Mouse (Mus musculus) mature B cell (primary cell): ENCODE data around the gene Polr1c.

Experiments
- in situ Hi-C: fragments of 300-500 bp; cut with MboI; formaldehyde crosslinking; loops from 2 replicates; pipeline ENCODE4 v1.14.3; 2019

Gene Polr1c

GRCm38 (mm10) chr17:46265918-46266618 is 18.2 kb upstream of the Polr1c start:
- in situ Hi-C loops = loop anchor here (5.0 kb wide), 1 partner anchor 141 kb away; no protein-coding TSS in a partner anchor

DNA sequence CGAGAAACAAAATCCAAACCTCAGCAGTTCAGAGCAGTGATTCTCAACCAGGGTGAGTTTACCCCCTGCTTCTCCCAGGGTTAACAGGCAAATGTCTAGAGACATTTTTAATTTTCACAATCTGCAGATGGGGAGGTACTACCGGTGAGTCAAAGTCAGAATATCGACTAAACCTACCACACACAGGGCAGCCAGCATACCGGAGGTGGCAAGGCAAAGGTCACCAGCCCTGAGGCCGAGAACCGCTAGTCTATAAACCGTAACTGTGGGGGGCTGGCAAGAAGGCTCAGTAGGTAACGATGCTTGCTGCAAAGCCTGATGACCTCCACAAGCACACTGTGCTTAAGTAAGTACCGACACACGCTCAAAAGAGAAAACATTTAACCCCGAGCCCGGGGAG is 17.6 kb upstream of the Polr1c start:
- in situ Hi-C loops = loop anchor here (5.0 kb wide), 1 partner anchor 142 kb away; no protein-coding TSS in a partner anchor

DNA sequence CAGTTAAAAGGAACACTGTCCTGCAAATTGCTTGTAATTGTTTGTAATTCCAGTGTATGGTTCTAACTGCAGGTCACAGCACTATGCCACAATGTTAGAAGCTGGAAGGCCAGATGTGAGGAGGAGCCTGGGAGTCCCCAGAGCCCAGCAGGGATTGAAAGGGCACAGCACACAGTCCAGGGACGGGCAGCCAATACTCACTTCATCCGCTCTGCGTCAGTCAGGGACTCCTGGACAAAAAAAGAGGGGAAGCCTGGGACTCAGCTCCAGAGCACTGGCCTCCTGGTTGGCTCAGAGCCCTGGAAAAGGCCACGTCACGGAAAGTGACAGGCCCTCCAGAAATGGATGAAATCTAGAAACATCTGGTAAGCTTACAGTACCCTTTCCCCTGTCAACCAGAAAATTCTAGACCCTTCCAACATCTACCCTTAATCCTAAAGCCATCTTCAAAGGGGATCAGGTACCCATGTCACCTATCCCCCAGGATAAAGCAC is 14.4 kb upstream of the Polr1c start:
- in situ Hi-C loops = no loop called here

- in situ Hi-C loops = no loop called here
Observed at GRCm38 (mm10) chr17:46259675-46260074, 11.8 kb upstream of the Polr1c start.

- in situ Hi-C loops = no loop called here
Observed at GRCm38 (mm10) chr17:46258279-46259053, 10.6 kb upstream of the Polr1c start.

GRCm38 (mm10) chr17:46255147-46255546 is 7.3 kb upstream of the Polr1c start:
- in situ Hi-C loops = no loop called here

- in situ Hi-C loops = no loop called here
Observed at GRCm38 (mm10) chr17:46254106-46254505, 6.3 kb upstream of the Polr1c start.

- in situ Hi-C loops = no loop called here
Observed at GRCm38 (mm10) chr17:46253452-46254084, 5.7 kb upstream of the Polr1c start, which contains the start of gene Lrrc73. TSS of gene Lrrc73 (plus strand) at chr17:46253531.

DNA sequence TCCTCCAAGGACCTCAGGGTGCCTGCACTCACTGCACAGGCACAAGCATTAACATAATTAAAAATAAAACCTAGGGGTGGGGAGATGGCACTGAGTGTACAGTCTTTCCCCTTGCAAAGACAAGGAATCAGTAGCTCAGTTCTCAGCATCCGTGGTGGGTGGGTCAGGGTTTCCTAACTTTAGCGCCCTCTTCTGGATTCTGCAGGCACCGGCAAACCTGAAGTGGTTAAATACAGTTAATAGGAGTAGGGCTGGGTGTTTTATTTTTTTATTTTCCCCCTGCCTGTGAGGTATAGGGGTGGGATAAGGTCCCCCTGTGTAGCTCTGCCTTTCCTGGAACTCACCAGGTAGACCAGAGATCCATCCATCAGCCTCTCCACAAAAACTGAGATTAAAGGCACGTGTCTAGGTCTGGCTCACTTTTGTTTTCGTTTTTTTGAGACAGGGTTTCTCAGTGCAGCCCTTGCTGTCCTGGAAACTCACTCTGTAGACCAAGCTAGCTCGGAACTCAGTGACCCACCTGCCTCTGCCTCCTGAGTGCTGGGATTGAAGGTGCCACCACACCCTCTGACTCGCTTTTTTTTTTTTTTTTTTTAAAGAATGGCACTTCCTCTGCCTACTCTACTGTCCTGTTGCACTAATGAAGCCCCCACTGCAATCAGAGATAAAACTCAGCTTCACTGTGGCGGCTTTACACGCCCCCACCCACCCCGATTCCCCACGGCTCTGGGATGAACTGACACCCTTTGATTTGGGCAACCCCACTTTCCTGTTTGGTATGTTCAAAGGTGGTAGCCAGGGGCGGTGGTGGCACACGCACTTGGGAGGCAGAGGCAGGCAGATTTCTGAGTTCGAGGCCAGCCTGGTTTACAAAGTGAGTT is 5.0 kb upstream of the Polr1c start:
- in situ Hi-C loops = no loop called here

- in situ Hi-C loops = no loop called here
Observed at GRCm38 (mm10) chr17:46251174-46251573, 3.3 kb upstream of the Polr1c start.

DNA sequence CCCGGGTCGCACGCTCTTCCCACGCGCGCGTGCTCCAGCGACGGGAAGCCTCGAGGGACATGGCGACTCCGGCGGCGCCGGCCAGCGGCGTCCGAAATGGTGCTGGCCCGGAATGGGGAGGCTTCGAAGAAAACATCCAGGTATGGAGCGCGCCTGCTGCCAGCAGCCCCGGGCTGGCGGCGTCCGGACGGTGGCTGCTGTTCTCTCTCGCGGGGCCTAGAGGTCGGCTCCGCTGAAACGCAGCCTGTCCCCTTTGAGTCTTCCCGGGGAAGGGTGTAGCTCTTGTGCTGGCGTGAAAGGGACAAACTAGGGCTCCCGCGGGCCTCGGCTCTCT is 302 bp upstream of the Polr1c start:
- in situ Hi-C loops = no loop called here

DNA sequence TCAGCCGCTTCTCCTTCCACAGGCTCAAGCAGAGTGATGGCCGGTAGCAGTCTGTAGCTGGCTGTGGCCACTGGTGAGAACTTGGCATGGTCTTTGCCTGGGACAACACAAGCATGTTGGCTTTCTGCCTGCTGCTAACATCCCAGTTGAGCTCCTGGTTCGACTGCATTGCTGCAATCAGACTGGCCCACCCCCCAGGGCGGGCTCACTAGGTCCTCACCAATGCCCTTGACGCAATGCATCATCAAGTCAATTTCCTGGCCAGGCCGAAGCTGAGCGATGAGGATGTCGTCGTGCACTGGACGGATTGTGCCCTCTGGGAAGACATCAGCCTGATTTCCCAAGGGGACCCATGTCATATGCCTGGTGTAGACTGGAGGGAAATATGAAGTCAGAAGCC is 3.3 kb downstream of the Polr1c start:
- in situ Hi-C loops = no loop called here

DNA sequence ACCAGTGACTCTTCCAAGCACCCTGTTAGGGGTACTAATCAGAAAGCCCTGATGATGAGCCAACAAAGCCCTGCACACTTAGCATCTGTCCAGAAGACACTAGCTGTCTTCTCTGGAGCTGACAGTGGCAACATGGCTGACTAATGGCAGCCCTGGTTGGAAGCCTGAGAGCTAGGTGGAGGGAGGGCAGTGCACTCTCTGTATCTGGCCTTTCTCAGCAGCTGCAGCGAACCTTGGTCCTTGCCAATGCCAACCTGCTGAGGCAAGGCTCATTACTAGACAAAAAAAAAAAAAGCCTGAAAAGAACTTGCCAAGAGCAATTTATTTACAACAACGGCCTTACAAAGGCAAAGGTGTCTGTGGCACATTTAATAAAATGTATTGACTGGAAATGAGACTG is 4.2 kb downstream of the Polr1c start:
- in situ Hi-C loops = no loop called here

GRCm38 (mm10) chr17:46242993-46243392 is 4.9 kb downstream of the Polr1c start:
- in situ Hi-C loops = no loop called here

DNA sequence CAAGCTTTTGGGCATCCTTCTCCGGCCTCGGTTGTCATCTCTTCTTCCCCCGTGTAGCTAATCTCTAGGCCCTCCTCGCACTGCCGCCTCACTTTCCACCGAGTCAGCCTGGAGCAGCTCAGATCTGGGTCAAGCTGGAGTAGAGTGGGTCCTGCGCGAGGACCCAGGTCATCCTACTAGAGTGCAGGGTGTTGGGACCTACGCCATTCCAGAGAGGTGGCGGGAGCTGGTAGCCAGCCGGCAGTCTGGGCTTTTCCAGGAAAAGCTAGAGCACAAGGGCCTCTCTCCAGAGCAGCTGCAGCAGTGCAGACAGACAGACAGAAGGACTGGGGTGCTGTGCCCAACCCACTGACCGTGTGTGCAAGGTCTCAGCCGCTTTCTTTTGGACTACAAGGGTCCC is 5.6 kb downstream of the Polr1c start:
- in situ Hi-C loops = no loop called here

- in situ Hi-C loops = no loop called here
Observed at GRCm38 (mm10) chr17:46241471-46241870, 6.4 kb downstream of the Polr1c start.

- in situ Hi-C loops = no loop called here
Observed at GRCm38 (mm10) chr17:46239516-46240114, 8.2 kb downstream of the Polr1c start.

- in situ Hi-C loops = no loop called here
Observed at GRCm38 (mm10) chr17:46237480-46237879, 10.4 kb downstream of the Polr1c start.

- in situ Hi-C loops = no loop called here
Observed at GRCm38 (mm10) chr17:46237079-46237478, 10.8 kb downstream of the Polr1c start.

DNA sequence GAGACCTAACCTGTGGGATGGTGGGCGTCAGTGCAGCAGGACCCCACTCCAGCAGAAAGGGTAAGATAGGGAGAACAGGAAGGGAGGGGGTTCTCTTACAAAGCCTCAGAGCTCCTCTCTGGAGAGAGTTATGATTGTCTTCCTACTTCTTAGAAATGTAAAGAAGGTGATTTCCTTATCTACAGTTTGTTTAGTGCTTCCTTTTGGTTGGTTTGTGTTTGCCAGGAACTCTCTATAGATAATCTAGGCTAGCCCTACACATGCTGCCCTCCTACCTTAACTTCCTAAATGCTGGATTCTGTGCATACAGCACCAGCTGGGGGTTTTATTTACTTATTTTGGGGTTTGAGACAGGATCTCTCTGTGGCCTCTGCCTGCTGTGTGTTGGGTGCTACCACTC is 11.8 kb downstream of the Polr1c start:
- in situ Hi-C loops = no loop called here

- in situ Hi-C loops = no loop called here
Observed at GRCm38 (mm10) chr17:46227576-46227975, 20.3 kb downstream of the Polr1c start.
